Mouse (Mus musculus) thymus, postnatal 10 days (tissue): Measurements from ENCODE around the gene Gm19426.
"Not testable (repeated sequence)": the region's sequence is repeated elsewhere in the genome, so short reads cannot be mapped to it uniquely, and the experiment has no call there.

Experiments
- DNase-seq, 2 experiments: peaks; one replicate each; pipeline ENCODE4 v3.0.0; 2021; ENCODE audit warnings: low spot score in 2 of 2

Gene Gm19426

DNA sequence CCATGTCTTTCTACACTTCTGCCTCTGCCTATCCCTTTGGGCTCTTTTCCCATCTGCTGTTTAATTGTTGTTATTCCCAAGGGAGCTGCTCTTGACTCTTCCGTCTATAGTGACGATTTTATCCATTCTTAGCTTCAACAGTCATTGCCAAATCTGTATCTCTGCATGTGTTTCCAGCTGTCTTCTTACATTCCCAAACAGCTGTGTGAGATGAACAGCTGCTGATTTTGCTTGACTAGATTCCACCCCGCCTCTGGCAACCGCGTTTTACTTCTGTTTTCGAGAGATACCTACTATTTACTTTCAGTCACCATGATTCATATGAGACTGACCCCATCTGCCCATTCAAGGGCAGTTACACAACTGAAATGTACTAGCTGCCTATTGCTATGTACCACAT is 6.7 kb upstream of the Gm19426 start:
- no peak for DNase-seq

DNA sequence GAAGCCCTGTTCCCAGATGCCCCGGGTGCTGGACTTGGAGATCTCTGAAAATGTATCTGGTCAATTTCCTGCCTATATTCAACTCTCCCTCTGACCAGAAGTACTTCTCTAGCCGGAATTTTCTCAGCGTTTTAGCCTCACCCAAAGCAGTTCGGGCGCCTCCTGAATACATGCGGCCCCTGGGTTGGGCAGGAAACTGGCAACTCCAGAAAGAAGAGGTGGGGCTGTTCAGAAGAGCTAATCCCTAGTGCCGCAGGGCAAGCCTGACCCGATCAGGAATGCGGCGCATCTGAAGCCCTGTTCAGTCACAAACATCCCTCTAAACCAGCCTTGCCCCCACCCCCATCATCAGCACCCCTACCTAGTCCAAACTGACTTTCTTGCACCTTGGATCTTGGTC is 671 bp upstream of the Gm19426 start:
- DNase-seq = no peak

DNA sequence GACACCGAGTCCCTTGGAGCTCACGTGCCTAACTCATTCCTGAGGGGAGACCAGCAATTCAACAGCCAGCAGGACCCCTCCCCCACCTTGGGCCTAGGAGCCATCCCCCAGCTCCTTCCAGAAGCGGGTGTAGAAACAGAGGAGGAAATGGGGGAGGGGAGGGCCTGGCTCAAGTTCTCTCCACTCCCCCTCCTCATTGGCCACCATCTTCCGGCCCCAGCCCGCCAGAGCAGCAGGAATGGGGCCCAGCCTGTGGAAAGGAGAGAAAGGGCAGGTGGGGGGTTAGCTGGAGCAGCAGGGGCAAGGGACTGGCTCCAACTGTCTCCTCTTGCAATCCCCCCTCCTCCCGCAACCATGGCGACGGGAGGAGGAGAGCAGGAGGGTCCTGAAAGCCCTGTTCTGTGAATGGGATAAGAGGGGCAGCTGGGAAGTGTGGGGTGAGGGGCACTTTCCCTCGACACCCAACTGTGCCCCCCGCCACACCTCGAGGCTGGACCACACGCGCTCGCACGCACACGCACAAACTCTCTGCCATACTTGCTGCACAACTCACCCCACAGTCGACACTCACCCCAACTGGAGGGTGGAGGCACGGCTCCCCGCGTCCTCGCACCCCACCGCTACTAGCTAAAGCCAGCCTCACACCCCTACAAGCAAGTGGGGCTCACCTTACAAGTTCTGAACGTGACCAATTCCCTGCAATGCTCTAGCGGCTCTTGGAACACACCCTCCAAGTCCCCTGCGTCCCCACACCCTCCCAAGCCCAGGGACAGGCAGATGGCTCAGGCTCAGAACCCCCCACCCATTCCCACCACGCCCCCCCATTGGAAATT is 788 bp downstream of the Gm19426 start:
- no peak for DNase-seq

DNA sequence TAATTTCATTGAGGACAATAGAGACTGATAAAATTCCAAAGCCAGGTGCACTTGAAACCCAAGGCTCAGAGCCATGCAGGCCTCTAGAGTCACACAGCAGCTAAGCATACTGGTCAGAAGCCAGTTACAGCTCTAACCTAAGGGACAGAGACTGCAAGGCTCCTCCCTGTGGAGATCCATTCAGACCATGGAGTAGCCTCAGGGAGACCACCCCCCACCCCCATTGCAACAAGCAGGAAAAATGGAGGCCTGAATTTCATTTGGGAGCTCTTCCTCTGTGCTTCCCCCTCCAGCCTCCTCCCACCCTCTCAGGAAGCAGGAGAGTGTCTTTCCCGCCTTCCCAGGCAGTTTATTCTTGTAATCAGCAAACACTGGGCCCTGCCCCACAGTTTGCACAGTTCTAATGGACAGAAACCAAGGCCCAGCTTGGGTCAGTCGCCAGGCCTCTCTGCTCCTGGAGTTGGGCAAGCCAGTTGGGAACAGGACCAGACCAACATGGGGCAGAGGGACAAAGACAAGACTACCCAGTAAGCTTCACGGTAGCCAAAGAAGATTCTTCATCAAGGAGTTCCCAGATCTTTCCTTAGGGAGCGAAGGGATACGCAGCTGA is 1.5 kb downstream of the Gm19426 start:
- DNase-seq = no peak

DNA sequence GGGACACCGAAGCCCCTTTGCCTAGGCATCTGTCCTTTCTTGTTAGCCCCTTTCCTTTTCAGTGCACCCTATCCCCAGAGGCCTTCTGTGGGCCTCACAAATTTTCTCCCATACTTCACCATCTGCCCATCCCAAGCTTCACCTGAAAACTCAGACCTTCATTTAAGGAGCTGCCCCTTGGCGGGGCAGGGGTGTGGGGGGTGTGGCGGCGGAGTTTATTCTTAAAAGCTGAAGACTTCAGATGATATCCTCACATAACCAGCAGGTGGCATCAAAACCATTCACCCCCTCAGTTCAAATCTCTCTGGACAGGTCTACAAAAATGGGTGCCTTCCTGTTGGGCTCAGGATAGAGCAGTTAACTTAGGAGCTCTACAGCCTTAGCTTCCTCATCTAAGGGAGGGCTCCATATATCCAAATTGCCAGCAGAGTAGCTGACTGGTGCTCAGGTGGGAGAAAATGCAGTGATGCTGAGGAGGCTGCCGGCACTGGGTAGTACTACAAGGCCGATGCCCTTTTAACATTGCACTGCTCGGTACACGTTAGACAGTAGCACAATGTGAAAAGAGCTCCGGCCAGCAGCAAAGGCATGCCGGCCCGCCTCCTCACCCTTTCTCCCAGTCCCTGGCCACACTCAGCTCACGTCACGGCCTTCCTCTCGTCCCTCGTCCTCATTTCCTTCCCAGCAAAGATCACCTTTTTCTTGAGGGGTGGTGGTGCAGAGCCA is 2.7 kb downstream of the Gm19426 start:
- DNase-seq = no peak

DNA sequence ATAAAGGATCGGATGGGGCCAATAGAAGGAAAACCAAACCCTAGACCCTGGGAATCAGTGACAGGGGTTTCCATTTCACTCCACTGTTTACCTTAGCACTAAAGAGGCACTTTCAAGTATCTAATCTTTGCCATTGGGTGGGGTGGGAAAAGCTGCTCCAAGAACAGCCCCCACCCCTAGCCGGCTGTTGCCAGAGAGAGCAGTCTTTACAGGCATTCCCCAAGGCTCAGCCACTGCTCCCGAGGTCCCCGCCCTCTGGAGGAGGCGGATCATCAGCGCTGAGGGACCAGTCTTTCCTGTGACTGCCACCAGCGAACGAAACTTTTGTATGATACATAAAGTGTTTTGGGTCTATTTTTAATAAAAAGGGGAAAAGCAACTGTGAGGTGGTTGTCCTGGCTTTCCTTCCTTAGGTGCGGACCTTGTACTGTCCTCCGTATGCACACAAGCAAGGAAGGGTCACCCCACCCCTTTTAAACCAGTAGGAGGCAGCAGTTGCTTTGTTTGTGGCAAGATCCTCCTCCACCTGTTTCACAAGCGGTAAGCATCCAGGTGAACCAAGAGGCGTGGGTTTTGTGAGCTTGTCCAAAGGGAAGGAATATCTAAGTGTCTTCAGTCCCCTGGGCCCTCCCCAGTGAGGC is 5.1 kb downstream of the Gm19426 start:
- no peak for DNase-seq

DNA sequence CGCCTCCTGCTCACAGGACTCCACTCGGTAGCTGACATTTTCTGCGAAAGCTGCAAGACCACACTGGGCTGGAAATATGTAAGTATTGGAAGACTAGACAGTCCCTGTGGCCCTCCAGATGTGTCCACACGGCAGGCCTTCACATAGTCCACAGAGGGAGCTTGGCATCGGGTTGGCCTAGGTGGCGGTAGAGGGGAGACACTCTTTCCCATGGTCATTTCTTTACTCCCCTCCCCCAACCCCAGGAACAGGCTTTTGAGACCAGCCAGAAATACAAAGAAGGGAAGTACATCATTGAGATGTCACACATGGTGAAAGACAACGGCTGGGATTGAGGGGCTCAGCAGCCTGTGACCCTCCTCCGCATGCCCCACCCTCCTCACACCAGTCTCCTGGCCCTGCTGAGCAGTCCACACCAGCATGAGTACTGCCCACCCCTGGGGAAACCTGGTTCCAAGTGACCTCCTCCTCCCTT is 6.0 kb downstream of the Gm19426 start:
- DNase-seq = no peak

DNA sequence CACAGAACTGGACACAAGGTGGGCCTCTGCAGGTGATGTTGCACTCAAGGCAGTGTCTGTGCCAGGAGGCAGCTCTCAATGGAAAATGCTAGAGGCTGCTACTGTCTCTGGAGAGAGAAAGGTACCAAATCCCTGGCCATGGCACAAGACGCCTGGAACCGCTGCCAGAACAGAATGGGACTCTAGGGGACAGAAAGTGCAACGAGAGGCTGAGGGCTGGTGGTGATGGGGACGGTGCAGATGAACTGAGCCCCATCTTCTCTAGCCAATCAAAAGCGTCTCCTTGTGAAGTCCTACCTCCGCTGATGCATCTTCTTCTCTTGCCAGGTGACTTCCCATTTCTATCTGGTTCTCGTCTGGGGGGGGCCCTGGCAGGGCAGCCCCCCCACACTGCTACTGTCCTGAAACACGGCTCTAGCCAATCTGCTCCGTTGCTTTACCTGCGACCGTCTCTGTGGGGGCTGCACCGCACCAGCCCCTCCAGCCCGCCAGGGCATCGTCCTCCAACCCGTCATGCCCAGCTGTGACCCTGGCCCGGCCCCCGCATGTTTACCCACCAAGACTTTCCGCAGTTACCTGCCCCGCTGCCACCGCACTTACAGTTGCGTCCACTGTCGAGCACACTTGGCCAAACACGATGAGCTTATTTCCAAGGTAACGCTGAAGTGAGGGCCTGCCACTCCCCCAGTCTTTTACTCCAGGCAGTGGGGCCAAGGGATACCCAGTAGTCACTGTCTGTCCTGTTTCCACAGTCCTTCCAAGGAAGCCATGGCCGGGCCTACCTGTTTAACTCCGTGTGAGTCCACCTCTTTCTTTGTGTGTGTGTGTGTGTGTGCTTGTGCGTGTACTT is 6.9 kb downstream of the Gm19426 start:
- DNase-seq = no peak

DNA sequence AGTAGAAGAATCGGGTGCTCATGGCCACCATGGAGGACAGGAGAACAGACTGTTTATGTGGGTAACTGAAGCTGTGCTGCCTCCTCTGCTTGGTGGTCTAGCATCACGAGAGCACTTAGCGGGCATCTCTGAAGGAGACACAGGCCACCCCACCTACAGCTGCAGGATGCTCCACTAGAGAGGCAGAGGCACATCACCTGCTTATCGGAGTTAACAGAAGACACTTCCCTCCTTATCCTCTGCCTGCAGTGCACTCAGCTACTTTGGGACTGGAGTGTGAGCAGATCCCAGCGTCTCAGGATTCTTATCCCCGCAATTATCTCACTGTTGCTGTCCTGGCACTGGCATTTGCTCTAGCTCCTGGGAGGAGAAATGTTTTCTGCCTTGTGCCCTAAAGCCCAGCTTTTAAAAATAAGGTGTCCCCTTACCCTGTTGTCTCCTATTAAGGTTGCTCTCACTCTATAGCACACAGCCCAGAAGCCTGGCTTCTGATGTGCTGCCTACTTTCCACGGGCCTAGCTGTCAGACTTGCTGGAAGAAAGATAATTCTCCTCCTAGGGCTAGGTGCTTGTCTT is 8.0 kb downstream of the Gm19426 start:
- DNase-seq = no peak

DNA sequence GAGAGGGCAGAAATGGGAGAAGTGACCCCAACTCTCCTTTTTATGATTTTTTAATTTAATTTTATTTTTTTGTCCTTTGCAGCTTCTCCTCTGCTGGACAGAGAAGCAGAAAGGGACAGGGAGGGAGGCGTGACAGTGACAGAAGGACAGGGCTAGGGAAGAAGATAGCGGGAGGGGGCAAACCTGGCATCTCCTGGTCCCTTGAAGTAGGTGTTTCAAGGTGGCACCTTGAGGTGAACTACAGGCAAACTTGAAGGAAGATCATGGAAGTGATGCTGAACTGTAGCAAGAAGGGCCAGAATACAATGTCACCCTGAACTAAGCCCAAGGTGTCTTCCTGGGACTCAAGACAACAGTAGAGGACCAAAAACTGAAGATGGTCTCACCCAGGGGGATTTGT is 8.5 kb downstream of the Gm19426 start:
- DNase-seq = no peak

DNA sequence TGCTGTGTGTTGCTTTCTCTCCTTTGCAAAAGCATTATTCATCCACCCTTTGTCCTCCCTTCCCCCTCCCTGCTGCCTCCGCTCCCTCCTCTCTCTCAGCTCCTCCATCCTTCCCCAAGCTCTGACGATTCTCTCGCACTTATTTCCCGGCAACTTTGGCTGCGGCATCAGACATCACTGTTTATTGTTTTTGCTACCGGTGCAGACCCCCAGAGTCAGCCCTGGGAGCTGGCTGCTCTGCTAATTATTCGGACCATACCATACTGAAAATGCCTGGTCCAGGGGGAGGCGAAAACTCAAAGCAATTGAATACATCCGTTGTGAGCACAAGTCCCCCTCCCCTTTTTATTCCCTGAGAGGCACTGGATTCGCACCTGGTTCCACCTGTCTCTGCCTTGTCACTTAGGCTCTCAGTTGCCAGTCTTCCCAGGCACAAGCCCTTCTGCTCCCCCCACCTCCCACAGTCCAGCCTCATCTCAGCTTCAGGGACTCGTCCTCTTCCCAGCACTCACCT is 9.0 kb downstream of the Gm19426 start:
- no peak for DNase-seq

DNA sequence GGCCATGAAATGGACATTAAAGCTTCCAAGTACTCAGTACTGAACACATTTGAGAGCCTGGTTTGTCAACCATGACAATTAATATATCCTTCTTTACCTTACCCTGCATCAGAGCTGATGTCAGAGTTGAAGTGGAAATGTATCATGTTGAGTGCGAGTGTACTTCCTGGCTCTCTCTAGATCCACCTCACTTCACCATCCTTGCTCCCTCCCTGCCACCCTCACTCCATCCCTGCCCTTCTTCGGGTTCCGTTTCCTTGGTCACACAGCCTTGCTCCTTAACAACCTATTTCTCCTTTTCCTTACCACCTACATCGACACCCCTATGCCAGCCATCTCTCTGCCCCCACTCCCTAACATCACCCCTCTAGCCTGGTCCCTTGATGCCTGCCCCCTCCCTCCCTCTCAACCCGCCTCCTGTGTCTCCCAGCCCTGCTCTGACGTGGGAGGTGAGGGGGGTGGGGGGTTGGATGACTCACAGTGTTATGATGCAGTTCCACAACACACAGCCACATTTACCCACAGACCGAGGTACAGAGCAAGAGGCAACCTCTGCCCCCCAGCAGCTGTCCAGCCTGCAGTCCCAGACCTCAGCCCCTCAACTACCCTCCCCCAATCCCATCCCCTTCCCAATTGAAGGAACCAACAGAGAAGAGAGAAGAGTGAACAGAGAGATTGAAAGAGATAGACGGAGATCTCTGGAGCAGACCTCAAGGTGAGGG is 9.7 kb downstream of the Gm19426 start, which contains the start of gene Ypel4:
Gene Ypel4, plus strand, starts transcription at position 480 of the 722 bp plus-strand sequence.
- no peak for DNase-seq

DNA sequence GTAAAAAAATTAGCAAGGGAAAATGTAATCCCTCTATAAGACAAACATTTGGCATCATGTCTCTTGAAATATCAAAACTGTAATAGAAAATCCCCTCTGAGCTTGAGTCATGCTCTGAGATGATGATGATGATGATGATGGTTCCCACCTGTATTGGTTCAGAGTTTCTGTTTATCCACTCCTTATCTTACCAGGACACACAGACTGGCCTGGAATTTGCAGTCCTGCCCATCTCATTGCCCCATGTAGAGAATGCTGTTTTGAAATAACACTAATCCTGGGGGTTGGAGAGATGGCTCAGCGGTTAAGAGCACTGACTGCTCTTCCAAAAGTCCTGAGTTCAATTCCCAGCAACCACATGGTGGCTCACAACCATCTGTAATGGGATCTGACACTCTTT is 11.1 kb downstream of the Gm19426 start:
- no peak for DNase-seq

DNA sequence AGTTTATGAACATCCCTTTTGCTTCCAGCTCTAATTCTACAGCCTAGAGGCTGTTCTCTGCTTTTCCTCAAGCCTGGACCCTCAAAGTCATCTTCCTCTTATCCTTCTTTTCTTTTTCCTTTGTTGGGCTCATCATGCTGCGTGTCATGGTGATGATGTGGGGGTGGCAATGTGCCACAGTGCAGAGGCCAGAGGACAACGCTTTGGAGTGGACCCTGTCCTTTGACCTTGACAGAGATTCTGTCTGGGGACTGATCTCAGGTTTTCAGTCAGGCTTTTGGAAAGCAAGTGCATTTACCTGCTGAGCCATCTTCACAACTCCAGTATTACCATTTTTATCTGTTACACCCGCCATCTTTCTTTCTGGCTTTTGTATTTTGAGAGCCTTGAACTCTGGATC is 12.2 kb downstream of the Gm19426 start:
- DNase-seq = no peak

DNA sequence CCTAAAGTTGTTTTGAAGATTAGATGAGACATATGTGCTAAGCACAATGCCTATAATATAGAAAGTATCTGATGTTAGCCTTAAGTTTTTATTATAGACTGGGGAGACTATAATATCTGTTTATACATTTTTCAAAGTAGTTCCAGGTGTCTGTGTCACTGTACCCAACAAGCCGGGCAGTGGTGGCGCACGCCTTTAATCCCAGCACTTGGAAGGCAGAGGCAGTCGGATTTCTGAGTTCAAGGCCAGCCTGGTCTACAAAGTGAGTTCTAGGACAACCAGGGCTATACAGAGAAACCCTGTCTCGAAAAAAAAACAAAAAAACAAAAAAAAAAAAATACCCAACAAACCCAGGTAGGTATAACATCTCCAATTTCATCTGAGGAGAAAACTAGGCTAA is 15.3 kb downstream of the Gm19426 start:
- DNase-seq = not testable (repeated sequence)

DNA sequence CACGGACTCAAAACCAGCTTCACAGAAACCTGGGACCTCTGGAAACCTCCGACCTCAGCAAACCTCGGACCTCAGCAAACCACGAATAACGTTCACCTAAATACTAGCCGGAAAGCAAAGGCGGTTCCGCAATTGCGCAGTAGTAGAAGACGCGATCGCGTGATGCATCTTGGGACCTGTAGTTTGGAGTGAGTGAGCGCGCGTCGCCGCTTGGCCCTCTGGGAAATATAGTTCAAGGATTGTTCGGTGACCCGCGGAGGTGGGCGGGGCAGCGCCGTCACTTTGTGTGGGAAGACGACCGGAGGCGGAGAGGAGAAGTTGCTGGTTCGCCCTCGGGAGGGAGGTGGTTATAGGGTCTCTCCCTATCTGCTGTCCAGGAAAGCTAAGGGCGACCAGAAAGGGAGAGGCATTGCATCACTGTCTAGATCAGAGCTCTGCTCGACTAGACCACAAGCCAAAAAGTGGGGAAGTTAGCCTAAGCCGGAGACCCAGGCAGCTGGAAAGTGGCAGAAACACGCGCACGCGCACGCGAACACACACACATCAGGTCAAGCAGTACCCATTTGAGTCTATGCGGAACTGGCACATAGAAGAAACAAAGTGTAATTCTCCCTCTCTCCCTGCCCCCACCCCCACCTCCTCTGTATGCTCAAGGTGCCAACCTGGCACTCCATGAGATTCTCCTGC is 16.1 kb downstream of the Gm19426 start, which contains the start of gene Clp1:
Gene Clp1, minus strand, starts transcription at position 179 of the 687 bp plus-strand sequence.
- DNase-seq = peak; percentile 89 to 90

DNA sequence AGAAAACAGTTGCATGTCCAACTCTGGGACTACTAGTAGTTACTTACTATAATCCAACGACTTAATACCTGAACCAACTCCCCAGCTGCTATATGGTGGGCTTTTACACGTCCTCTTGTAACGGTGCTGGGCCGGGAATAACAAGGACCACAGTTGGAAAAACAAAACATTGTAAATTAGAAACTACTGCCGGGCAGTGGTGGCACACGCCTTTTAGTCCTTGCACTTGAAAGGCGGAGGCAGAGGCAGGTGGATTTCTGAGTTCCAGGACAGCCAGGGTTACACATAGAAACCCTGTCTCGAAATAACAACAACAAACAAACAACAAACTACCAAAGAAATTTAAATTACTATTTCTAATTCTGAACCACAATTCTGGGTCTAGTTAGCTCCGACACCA is 16.7 kb downstream of the Gm19426 start:
- DNase-seq = no peak

DNA sequence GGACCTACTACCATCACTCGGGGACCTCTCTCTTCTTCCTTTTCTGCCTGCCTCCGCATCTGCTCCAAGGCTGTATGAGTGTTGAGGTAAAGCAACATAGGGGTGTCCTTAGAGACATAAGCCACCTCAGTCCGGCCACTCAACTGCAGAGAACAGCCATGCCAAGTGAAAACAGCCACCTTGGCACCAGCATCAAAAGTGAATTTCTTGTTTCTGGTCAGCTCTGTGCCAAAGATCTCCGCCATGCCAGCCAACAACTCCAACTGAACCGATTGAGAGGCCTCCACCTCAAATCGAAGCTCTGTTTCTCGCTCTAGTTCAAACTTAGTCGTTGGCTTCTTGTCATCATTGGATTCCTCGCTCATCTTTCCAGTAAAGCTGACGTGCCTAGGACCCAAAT is 17.7 kb downstream of the Gm19426 start:
- DNase-seq = no peak

DNA sequence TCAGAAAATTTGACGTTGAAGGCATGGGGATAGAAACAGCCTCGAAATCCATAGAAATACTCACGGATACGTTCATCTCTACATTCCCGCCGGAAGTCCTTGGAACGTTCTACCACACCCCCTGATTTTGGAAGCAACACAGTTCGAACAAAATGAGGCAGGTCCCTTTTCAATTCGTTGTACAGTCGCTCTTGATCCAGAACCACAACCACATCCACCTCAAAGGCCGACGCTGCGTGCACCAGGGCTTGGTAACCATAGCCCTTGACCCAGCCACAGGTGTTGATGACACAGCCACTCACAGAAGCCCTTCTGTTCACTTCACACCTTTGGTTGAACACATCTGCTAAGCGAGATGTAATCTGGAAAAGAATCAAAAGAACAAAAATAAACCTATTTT is 19.6 kb downstream of the Gm19426 start:
- DNase-seq = no peak
